7 mouse cellular contexts compared by ENCODE assay signal in the genomic region with DNA sequence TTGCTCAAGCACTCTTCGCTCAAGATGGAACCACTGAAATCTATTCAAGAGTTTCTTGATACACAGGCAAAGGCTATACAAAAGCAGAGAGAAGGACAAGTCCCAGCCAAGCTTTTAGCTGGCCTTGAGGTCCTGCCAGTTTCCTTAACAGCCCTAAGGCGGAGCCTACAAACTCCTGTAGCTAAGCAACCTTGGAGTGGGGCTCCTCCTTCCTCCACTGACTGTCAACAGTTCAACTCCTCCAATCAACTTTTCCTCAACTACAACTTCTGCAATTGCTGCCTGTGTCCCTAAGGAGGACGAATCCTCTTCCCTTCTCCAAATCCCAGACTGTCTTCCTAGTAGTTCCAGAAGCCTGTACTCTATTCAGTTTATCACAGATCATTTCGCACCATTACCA. TPM values are rescaled to one million over a fixed set of nuclear protein-coding genes. Genes with fewer than 3 reads are reported as not detected.
A peak's percentile ranks its signal among the peaks of the same experiment; 100 is the strongest.
DNase-seq lines count a peak whose midpoint lies in the region; ATAC-seq and TF ChIP-seq lines count a peak whose summit lies in the region.

No protein-coding gene starts in this region.

- peak; percentile 68 for DNase-seq in 416B (ENCODE audit: low read depth)
- DNase-seq in heart, adult 18-20 months = peak; percentile 73 to 81
- peak; percentile 80 to 88 for DNase-seq in lung, adult 18-20 months

- no peak for TF ChIP-seq POLR2A in ES-Bruce4 (IDR thresholded peaks at IDR 0.05; ENCODE audit: insufficient read depth, low read length)
- TF ChIP-seq POLR2A in cortical plate, adult 2 months (IDR thresholded peaks at IDR 0.05; ENCODE audit: extremely low read depth, insufficient read depth, low read length) = no peak

- H3K36me3 ChIP-seq in ES-Bruce4 (ENCODE audit: control insufficient read depth, insufficient read depth, low read length, poor library complexity, severe bottlenecking) = peaks cover 4% of the 10 kb centered on the region; the same call in 1 of the 2 replicates
- no peaks in the 10 kb centered on the region for H3K36me3 ChIP-seq in intestine, postnatal 0 days (ENCODE audit: control insufficient read depth, insufficient read depth)
- H3K36me3 ChIP-seq in neural tube, embryonic 15.5 days = 0 out of 2 replicates have a peak, but pooled peaks cover 2% of the 10 kb centered on the region

- peak overlapping the region; percentile 84 for H3K9ac ChIP-seq in ES-Bruce4 (ENCODE audit: low read depth, poor library complexity, severe bottlenecking)
- H3K9ac ChIP-seq in intestine, postnatal 0 days (ENCODE audit: low read depth, low read length) = peak overlapping the region; percentile 63; the same call in 1 of the 2 replicates
- peak overlapping the region; percentile 86 for H3K9ac ChIP-seq in neural tube, embryonic 15.5 days (replicated peaks)

- WGBS in intestine, postnatal 0 days = 31% methylated on average over 4 of the region's 4 CpGs
- 49% methylated on average over 4 of the region's 4 CpGs for WGBS in neural tube, embryonic 15.5 days

- H3K4me3 ChIP-seq in ES-Bruce4 (ENCODE audit: low read depth, low read length) = peak overlapping the region; percentile 74
- peak overlapping the region; percentile 65 for H3K4me3 ChIP-seq in cortical plate, adult 2 months (ENCODE audit: insufficient read depth, low read length)
- H3K4me3 ChIP-seq in intestine, postnatal 0 days (ENCODE audit: low read depth, low read length) = peak overlapping the region; percentile 82
- H3K4me3 ChIP-seq in neural tube, embryonic 15.5 days (replicated peaks) = peak overlapping the region; percentile 77

- no peak overlapping the region for H3K27ac ChIP-seq in ES-Bruce4 (ENCODE audit: insufficient read depth, low read length)
- H3K27ac ChIP-seq in cortical plate, adult 2 months (ENCODE audit: insufficient read depth, low read length) = peak overlapping the region; percentile 63
- H3K27ac ChIP-seq in intestine, postnatal 0 days (ENCODE audit: low read depth, low read length) = no peak overlapping the region
- no peak overlapping the region for H3K27ac ChIP-seq in neural tube, embryonic 15.5 days (replicated peaks)

- peak overlapping the region; percentile 91 for H3K4me2 ChIP-seq in intestine, postnatal 0 days (replicated peaks; ENCODE audit: low read depth)
- H3K4me2 ChIP-seq in neural tube, embryonic 15.5 days = peak overlapping the region; percentile 88

- no peaks in the 10 kb centered on the region for H3K27me3 ChIP-seq in ES-Bruce4 (ENCODE audit: control insufficient read depth, insufficient read depth, low read length, poor library complexity, severe bottlenecking)
- no peaks in the 10 kb centered on the region for H3K27me3 ChIP-seq in intestine, postnatal 0 days (replicated peaks; ENCODE audit: control insufficient read depth, insufficient read depth, low read length)
- no peaks in the 10 kb centered on the region for H3K27me3 ChIP-seq in neural tube, embryonic 15.5 days (replicated peaks)

- peaks cover 2% of the 10 kb centered on the region for H3K4me1 ChIP-seq in ES-Bruce4 (ENCODE audit: control insufficient read depth, insufficient read depth, low read length)
- H3K4me1 ChIP-seq in cortical plate, adult 2 months (ENCODE audit: control insufficient read depth, insufficient read depth, low read length) = peaks cover 9% of the 10 kb centered on the region
- H3K4me1 ChIP-seq in intestine, postnatal 0 days (replicated peaks; ENCODE audit: control insufficient read depth, insufficient read depth, low read length) = peaks cover 15% of the 10 kb centered on the region
- peaks cover 38% of the 10 kb centered on the region for H3K4me1 ChIP-seq in neural tube, embryonic 15.5 days

- peak; percentile 35; the same call in 1 of the 2 replicates for ATAC-seq in intestine, postnatal 0 days
- ATAC-seq in neural tube, embryonic 15.5 days (ENCODE audit: low FRiP score) = no peak

- TF ChIP-seq CTCF in ES-Bruce4 (IDR thresholded peaks at IDR 0.05; ENCODE audit: low read depth, low read length) = no peak
- no peak for TF ChIP-seq CTCF in cortical plate, adult 2 months (IDR thresholded peaks at IDR 0.05; ENCODE audit: extremely low read depth, insufficient read depth, low read length)
- TF ChIP-seq CTCF in intestine, postnatal 0 days (IDR thresholded peaks at IDR 0.05; ENCODE audit: low read depth) = no peak

- no peaks in the 10 kb centered on the region for H3K9me3 ChIP-seq in ES-Bruce4 (replicated peaks; ENCODE audit: control insufficient read depth, insufficient read depth, low read length, poor library complexity, severe bottlenecking)
- no peaks in the 10 kb centered on the region for H3K9me3 ChIP-seq in intestine, postnatal 0 days (ENCODE audit: control insufficient read depth)
- no peaks in the 10 kb centered on the region for H3K9me3 ChIP-seq in neural tube, embryonic 15.5 days (replicated peaks)

- TF ChIP-seq EP300 in ES-Bruce4 (IDR thresholded peaks at IDR 0.05; ENCODE audit: insufficient read depth, low read depth, low read length) = no peak

RNA-seq across cellular contexts. Expression of gene Tbcel, which starts 36.4 kb away (rescaled TPM):
- polyA plus RNA-seq in ES-Bruce4 (2011; ENCODE audit: insufficient read depth, insufficient read length, low read depth, missing spikeins) = 26.3 and 27.1 TPM in 2 replicates
- 30.3 and 32.6 TPM in 2 replicates for polyA plus RNA-seq in cortical plate, adult 2 months (2012; rRNA removed)
- 10 to 100 TPM; 19.0 to 22.7 TPM for total RNA-seq in heart, adult 18-20 months (2021)
- polyA plus RNA-seq in intestine, postnatal 0 days (2015; fragmentation: Nextera tagmentation; extraction: Ambion mirVana) = 12.2 and 16.0 TPM in 2 replicates
- 3.9 and 4.0 TPM in 2 replicates for polyA plus RNA-seq in neural tube, embryonic 15.5 days (2015; fragmentation: Nextera tagmentation; extraction: Ambion mirVana)
